Mouse (Mus musculus) limb, embryonic 14.5 days (tissue): ENCODE data around the gene Nanos3. TPM values are rescaled to one million over a fixed set of nuclear protein-coding genes. Genes with fewer than 3 reads are reported as not detected.

Experiments used
- ATAC-seq: fragments of 200-750 bp; cut with Nextera tagmentation; 2 replicates; pipeline ENCODE4 v1.8.0; 2017; ENCODE audit warnings: low read depth, moderate number of reproducible peaks, moderate TSS enrichment; ENCODE audit not compliant: low FRiP score
- DNase-seq: peaks from one replicate; pipeline ENCODE4 v3.0.0-alpha.2; 2015; ENCODE audit warnings: low spot score
- H3K27ac ChIP-seq: fragments of 300-500 bp; sonication (generic); replicated peaks from 2 replicates; pipeline ENCODE4 v1.5.1; 2014; ENCODE audit warnings: low read depth, mild to moderate bottlenecking, low read length, moderate library complexity, mixed read lengths
- H3K27me3 ChIP-seq: fragments of 300-500 bp; sonication (generic); 2 replicates; pipeline ENCODE4 v1.6.1; 2014; ENCODE audit warnings: low read length, mixed read lengths; ENCODE audit not compliant: control insufficient read depth, insufficient read depth
- H3K36me3 ChIP-seq: fragments of 300-500 bp; sonication (generic); 2 replicates; pipeline ENCODE4 v1.6.1; 2014; ENCODE audit warnings: mild to moderate bottlenecking, low read length, moderate library complexity, mixed read lengths; ENCODE audit not compliant: control insufficient read depth, insufficient read depth
- H3K4me1 ChIP-seq: fragments of 300-500 bp; sonication (generic); 2 replicates; pipeline ENCODE4 v1.6.1; 2014; ENCODE audit warnings: antibody characterized with exemption, low read length, mixed read lengths; ENCODE audit not compliant: control insufficient read depth, insufficient read depth
- H3K4me2 ChIP-seq: fragments of 300-500 bp; sonication (generic); replicated peaks from 2 replicates; pipeline ENCODE4 v1.6.1; 2014; ENCODE audit warnings: low read depth, mild to moderate bottlenecking, low read length, moderate library complexity; ENCODE audit not compliant: severe bottlenecking
- H3K4me3 ChIP-seq: fragments of 300-500 bp; sonication (generic); replicated peaks from 2 replicates; pipeline ENCODE4 v1.5.1; 2014; ENCODE audit warnings: low read length
- H3K9ac ChIP-seq: fragments of 300-500 bp; sonication (generic); 2 replicates; pipeline ENCODE4 v1.6.1; 2014; ENCODE audit warnings: mild to moderate bottlenecking, low read depth, low read length, moderate library complexity; ENCODE audit not compliant: severe bottlenecking
- H3K9me3 ChIP-seq: fragments of 300-500 bp; sonication (generic); 2 replicates; pipeline ENCODE4 v1.6.1; 2016; ENCODE audit warnings: low read length; ENCODE audit not compliant: control insufficient read depth
- POLR2A ChIP-seq: fragments of 200-500 bp; IDR thresholded peaks from 2 replicates; pipeline ENCODE4 v1.8.0; 2012; ENCODE audit warnings: inconsistent platforms, mild to moderate bottlenecking, moderate library complexity, borderline replicate concordance; ENCODE audit not compliant: insufficient read depth, insufficient read length; ENCODE audit errors: extremely low read depth
- WGBS: fragments of 180-500 bp; shearing (Covaris S2); extraction: QIAGEN DNeasy Blood & Tissue Kit; methylation state at CpG from one replicate; pipeline ENCODE4 v1.1.7; 2014; 5-methylcytosine and 5-hydroxymethylcytosine counted together
- polyA plus RNA-seq, 2 experiments: library from polyadenylated mRNA; depleted of rRNA in 1 of 2; stranded (reverse) in 1 of 2; unstranded in 1 of 2; fragments of >200 nt; fragmentation: Nextera tagmentation in 1 of 2; extraction: Ambion mirVana in 1 of 2; gene quantifications; 2 replicates each; pipeline versions ENCODE4 v1.2.1 to v1.2.3; 2012 to 2014

The Nanos3 gene
- polyA plus RNA-seq, 2 experiments, result 3.0 to 5.8 TPM

- 42% methylated on average over 13 of the region's 15 CpGs for WGBS
- Histone ChIP-seq H3K4me3 (peak overlapping the region; percentile 77), H3K4me2 (peak overlapping the region; percentile 96), H3K9me3 (no peaks in the 10 kb centered on the region), H3K27ac (peak overlapping the region; percentile 99), H3K36me3 (peaks cover 18% of the 10 kb centered on the region), H3K4me1 (peaks cover 48% of the 10 kb centered on the region), H3K27me3 (no peaks in the 10 kb centered on the region), H3K9ac (peak overlapping the region; percentile 90)
- ATAC-seq (no peak), DNase-seq (peak; percentile 42)
- TF ChIP-seq POLR2A, result no peak
These were observed 16.7 kb upstream of the Nanos3 start for GRCm38 (mm10) chr8:84201545-84202245.

GRCm38 (mm10) chr8:84200652-84201544, 15.9 kb upstream of the Nanos3 start:
- Histone ChIP-seq H3K4me1 (peaks cover 48% of the 10 kb centered on the region), H3K4me2 (peak overlapping the region; percentile 96), H3K27me3 (no peaks in the 10 kb centered on the region), H3K9ac (peak overlapping the region; percentile 90), H3K36me3 (peaks cover 12% of the 10 kb centered on the region), H3K9me3 (no peaks in the 10 kb centered on the region), H3K27ac (peak overlapping the region; percentile 99), H3K4me3 (peak overlapping the region; percentile 77)
- DNase-seq (peak; percentile 82), ATAC-seq (peak; percentile 38; the same call in 1 of the 2 replicates)
- TF ChIP-seq POLR2A, result peak; percentile 55; the same call in 1 of the 2 replicates
- 7% methylated on average over 21 of the region's 70 CpGs for WGBS

DNA sequence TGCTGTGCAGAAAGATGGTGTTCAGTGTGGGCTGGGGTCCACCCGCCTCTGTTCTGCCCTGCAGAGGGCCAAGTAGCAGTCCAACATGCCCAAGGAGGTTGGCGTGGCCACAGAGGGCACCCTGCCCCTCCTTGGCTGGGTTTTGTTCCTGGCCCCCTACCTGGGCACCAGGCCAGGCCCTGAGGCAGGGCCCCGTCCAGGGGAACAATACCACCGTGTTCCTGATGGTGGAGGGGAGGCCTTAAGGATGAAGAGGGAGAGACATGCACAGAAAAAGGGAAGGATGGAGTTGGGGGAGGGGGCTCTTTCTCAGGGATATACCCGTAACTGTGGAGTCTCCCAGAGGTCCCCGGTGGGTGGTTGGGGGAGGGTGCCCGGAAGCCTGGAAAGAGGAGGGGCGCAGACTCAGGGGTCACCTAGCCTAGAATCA, 15.1 kb upstream of the Nanos3 start:
- Histone ChIP-seq H3K27me3 (no peaks in the 10 kb centered on the region), H3K4me1 (peaks cover 48% of the 10 kb centered on the region), H3K4me2 (peak overlapping the region; percentile 96), H3K9ac (peak overlapping the region; percentile 90), H3K27ac (peak overlapping the region; percentile 99), H3K9me3 (no peaks in the 10 kb centered on the region), H3K4me3 (peak overlapping the region; percentile 77), H3K36me3 (peaks cover 7% of the 10 kb centered on the region)
- no peak for DNase-seq
- no peak for TF ChIP-seq POLR2A
- no peak for ATAC-seq
- 20% methylated on average over 8 of the region's 8 CpGs for WGBS

DNA sequence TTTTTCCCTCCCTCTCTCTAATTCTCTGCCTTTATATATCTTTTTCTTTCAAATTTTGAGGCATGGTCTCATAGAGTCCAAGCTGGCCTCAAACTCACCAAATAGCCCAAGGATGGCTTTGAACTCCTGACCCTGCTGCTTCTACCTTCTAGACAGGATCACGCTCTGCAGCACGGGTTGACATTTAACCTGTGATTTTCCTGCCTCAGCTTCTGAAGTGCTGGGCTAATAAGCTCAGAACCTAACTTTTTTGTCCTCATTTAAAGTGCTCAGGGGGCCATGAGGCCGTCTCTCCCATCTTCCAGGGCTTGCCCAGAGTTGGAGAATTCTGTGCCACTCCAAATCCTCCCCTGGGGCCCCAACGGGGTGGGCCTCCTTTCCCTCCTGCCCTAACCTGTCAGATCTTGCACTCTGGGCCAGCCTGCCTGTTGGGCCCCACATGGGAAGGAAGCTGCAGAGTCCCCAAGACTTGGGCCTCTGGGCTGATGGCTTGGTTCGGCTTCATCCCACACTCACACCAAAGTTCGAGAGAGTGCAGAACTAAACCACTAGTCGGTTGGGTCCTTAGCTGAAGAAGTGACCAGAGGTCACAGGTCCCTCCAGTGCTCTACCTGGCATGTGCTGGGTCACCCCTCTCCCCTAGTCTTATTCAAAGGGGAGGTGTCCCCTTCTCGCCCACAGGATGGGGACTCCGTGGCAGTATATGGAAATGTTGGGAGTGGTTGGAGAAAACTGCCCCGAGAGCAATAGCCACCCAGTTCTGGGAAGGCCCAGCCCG, 14.5 kb upstream of the Nanos3 start:
- peak overlapping the region; percentile 99 for H3K27ac ChIP-seq
- peaks cover 1% of the 10 kb centered on the region; the same call in 1 of the 2 replicates for H3K36me3 ChIP-seq
- H3K4me1 ChIP-seq, result peaks cover 48% of the 10 kb centered on the region
- WGBS, result 33% methylated on average over 11 of the region's 11 CpGs
- H3K4me2 ChIP-seq, result no peak overlapping the region; the same call in none of the 2 replicates
- no peak for TF ChIP-seq POLR2A
- H3K9ac ChIP-seq, result no peak overlapping the region; the same call in 1 of the 2 replicates
- DNase-seq (no peak), ATAC-seq (no peak)
- H3K4me3 ChIP-seq, result peak overlapping the region; percentile 77; the same call in 1 of the 2 replicates
- no peaks in the 10 kb centered on the region for H3K27me3 ChIP-seq
- no peaks in the 10 kb centered on the region for H3K9me3 ChIP-seq
